Mouse (Mus musculus) G1E (cell line): ENCODE results near the gene Mas1. TPM values are rescaled to one million over a fixed set of nuclear protein-coding genes. Genes with fewer than 3 reads are reported as not detected.
A peak's percentile ranks its signal among the peaks of the same experiment; 100 is the strongest.

ENCODE experiments used
- ATAC-seq: 2 replicates; pipeline ENCODE4 v1.8.0; 2016; ENCODE audit warnings: mild to moderate bottlenecking; ENCODE audit not compliant: insufficient number of reproducible peaks, poor library complexity, low FRiP score, severe bottlenecking; ENCODE audit errors: extremely low read depth
- DNase-seq: peaks from one replicate; pipeline ENCODE4 v3.0.0; 2012; ENCODE audit warnings: low spot score
- H3K27me3 ChIP-seq: 2 replicates; pipeline ENCODE4 v1.6.1; 2012; ENCODE audit warnings: mild to moderate bottlenecking, low read length, inconsistent platforms; ENCODE audit not compliant: insufficient read depth
- H3K36me3 ChIP-seq: replicated peaks from 2 replicates; pipeline ENCODE3; 2012; ENCODE audit warnings: mild to moderate bottlenecking, inconsistent platforms
- H3K4me1 ChIP-seq: 2 replicates; pipeline ENCODE4 v1.6.1; 2012; ENCODE audit warnings: low read depth, low read length, inconsistent platforms, mixed read lengths; ENCODE audit not compliant: insufficient read depth
- H3K4me3 ChIP-seq: 2 replicates; pipeline ENCODE4 v1.5.1; 2012; ENCODE audit warnings: low read depth, mild to moderate bottlenecking, inconsistent platforms, low read length, moderate library complexity, mixed read lengths
- H3K9me3 ChIP-seq: replicated peaks from 2 replicates; pipeline ENCODE4 v1.6.1; 2012; ENCODE audit warnings: inconsistent platforms
- CTCF ChIP-seq: IDR thresholded peaks from 2 replicates; pipeline ENCODE4 v1.5.1; 2012; ENCODE audit warnings: low read depth, low read length, inconsistent platforms, mixed read lengths
- GATA1 ChIP-seq: IDR thresholded peaks from 2 replicates; pipeline ENCODE4 v1.6.1; 2012; ENCODE audit warnings: borderline replicate concordance, low read length, inconsistent platforms, mixed read lengths
- GATA2 ChIP-seq: IDR thresholded peaks from 2 replicates; pipeline ENCODE4 v1.6.1; 2012; ENCODE audit warnings: low read depth, low read length, inconsistent platforms, borderline replicate concordance
- POLR2AphosphoS5 ChIP-seq: IDR thresholded peaks from 2 replicates; pipeline ENCODE4 v1.6.1; 2012; ENCODE audit warnings: low read depth, low read length, inconsistent platforms; ENCODE audit not compliant: insufficient replicate concordance
- TAL1 ChIP-seq: conservative IDR thresholded peaks from 2 replicates; pipeline ENCODE4 v1.6.1; 2012; ENCODE audit warnings: low read depth, low read length, inconsistent platforms, mixed read lengths
- polyA plus RNA-seq: library from polyadenylated mRNA; stranded (reverse); fragments of >175 nt; gene quantifications from 2 replicates; pipeline ENCODE4 v1.2.3, GENCODE M21; 2012
- total RNA-seq, 2 experiments: library from RNA; stranded (forward) in 1 of 2; stranded (reverse) in 1 of 2; fragments of 200-1000 nt in 1 of 2; fragments of >200 nt in 1 of 2; fragmentation: Nextera tagmentation in 1 of 2; gene quantifications; 2 replicates each; pipeline ENCODE4 v1.2.3; 2014 to 2017

Gene Mas1
- total and polyA plus RNA-seq, 3 experiments: not detected

- Histone ChIP-seq H3K36me3 (peaks cover 60% of the 10 kb centered on the region), H3K4me3 (peak overlapping the region; percentile 52; the same call in 1 of the 2 replicates), H3K9me3 (peaks cover 7% of the 10 kb centered on the region), H3K27me3 (no peaks in the 10 kb centered on the region), H3K4me1 (peaks cover 74% of the 10 kb centered on the region)
- ATAC-seq (peak; percentile 68), DNase-seq (no peak)
- TF ChIP-seq POLR2AphosphoS5: no peak
- TF ChIP-seq TAL1: 0 out of 2 replicates have a peak, but pooled peaks have one; percentile 30
Measured at GRCm38 (mm10) chr17:12792422-12793206, 75.3 kb downstream of the Mas1 start.

GRCm38 (mm10) chr17:12791420-12791819 lies 76.5 kb downstream of the Mas1 start:
- peaks cover 7% of the 10 kb centered on the region for H3K9me3 ChIP-seq
- H3K4me3 ChIP-seq: no peak overlapping the region
- TF ChIP-seq GATA1 (no peak), CTCF (no peak), GATA2 (no peak), POLR2AphosphoS5 (no peak), TAL1 (no peak)
- no peaks in the 10 kb centered on the region for H3K27me3 ChIP-seq
- no peak for DNase-seq
- no peak for ATAC-seq
- H3K4me1 ChIP-seq: peaks cover 64% of the 10 kb centered on the region
- peaks cover 59% of the 10 kb centered on the region for H3K36me3 ChIP-seq

- Histone ChIP-seq H3K27me3 (no peaks in the 10 kb centered on the region), H3K9me3 (peaks cover 7% of the 10 kb centered on the region), H3K36me3 (peaks cover 61% of the 10 kb centered on the region), H3K4me1 (peaks cover 60% of the 10 kb centered on the region), H3K4me3 (no peak overlapping the region)
- DNase-seq (no peak), ATAC-seq (no peak)
- TF ChIP-seq GATA2 (no peak), POLR2AphosphoS5 (no peak), GATA1 (no peak), CTCF (no peak), TAL1 (no peak)
Measured at GRCm38 (mm10) chr17:12791079-12791406, 76.9 kb downstream of the Mas1 start.

Other genes with a start within 250 kb of the Mas1 start
- not detected in 2 replicates for gene Slc22a1, start 192.3 kb downstream of the Mas1 start, total RNA-seq (2014; fragmentation: Nextera tagmentation)
- not detected in 2 replicates for gene Slc22a1, start 192.3 kb downstream of the Mas1 start, total RNA-seq (2017)
- gene Slc22a1, start 192.3 kb downstream of the Mas1 start, polyA plus RNA-seq: 0.03 and 0.07 TPM in 2 replicates
- 69.9 and 74.3 TPM in 2 replicates for gene Igf2r, start 98.5 kb downstream of the Mas1 start, total RNA-seq (2014; fragmentation: Nextera tagmentation)
- gene Igf2r, start 98.5 kb downstream of the Mas1 start, total RNA-seq (2017): 73.1 and 75.5 TPM in 2 replicates
- gene Igf2r, start 98.5 kb downstream of the Mas1 start, polyA plus RNA-seq: 15.8 and 20.3 TPM in 2 replicates
- gene Mrgprh, start 7.9 kb upstream of the Mas1 start, total RNA-seq (2014; fragmentation: Nextera tagmentation): not detected in 2 replicates
- 0.06 and 0.11 TPM in 2 replicates for gene Mrgprh, start 7.9 kb upstream of the Mas1 start, total RNA-seq (2017)
- not detected in 2 replicates for gene Mrgprh, start 7.9 kb upstream of the Mas1 start, polyA plus RNA-seq
- gene Pnldc1, start 42.1 kb upstream of the Mas1 start, total RNA-seq (2014; fragmentation: Nextera tagmentation): 3.8 TPM in 1 of 2 replicates, not detected in the other
- gene Pnldc1, start 42.1 kb upstream of the Mas1 start, total RNA-seq (2017): 0.52 and 1.5 TPM in 2 replicates
- 0.04 TPM in 1 of 2 replicates, not detected in the other for gene Pnldc1, start 42.1 kb upstream of the Mas1 start, polyA plus RNA-seq
- 429 and 451 TPM in 2 replicates for gene Tcp1, start 47.6 kb upstream of the Mas1 start, total RNA-seq (2014; fragmentation: Nextera tagmentation)
- 889 and 1,033 TPM in 2 replicates for gene Tcp1, start 47.6 kb upstream of the Mas1 start, total RNA-seq (2017)
- gene Tcp1, start 47.6 kb upstream of the Mas1 start, polyA plus RNA-seq: 25.9 and 56.3 TPM in 2 replicates
- 114 and 118 TPM in 2 replicates for gene Mrpl18, start 48.2 kb upstream of the Mas1 start, total RNA-seq (2014; fragmentation: Nextera tagmentation)
- gene Mrpl18, start 48.2 kb upstream of the Mas1 start, total RNA-seq (2017): 227 and 231 TPM in 2 replicates
- gene Mrpl18, start 48.2 kb upstream of the Mas1 start, polyA plus RNA-seq: 52.4 and 103 TPM in 2 replicates
- gene Acat3, start 72.5 kb upstream of the Mas1 start, total RNA-seq (2014; fragmentation: Nextera tagmentation): not detected in 2 replicates
- 0.66 and 1.8 TPM in 2 replicates for gene Acat3, start 72.5 kb upstream of the Mas1 start, total RNA-seq (2017)
- 0.10 and 0.15 TPM in 2 replicates for gene Acat3, start 72.5 kb upstream of the Mas1 start, polyA plus RNA-seq
- gene Acat2, start 92.6 kb upstream of the Mas1 start, total RNA-seq (2014; fragmentation: Nextera tagmentation): 27.5 and 36.6 TPM in 2 replicates
- 91.9 and 98.6 TPM in 2 replicates for gene Acat2, start 92.6 kb upstream of the Mas1 start, total RNA-seq (2017)
- 10.3 and 14.4 TPM in 2 replicates for gene Acat2, start 92.6 kb upstream of the Mas1 start, polyA plus RNA-seq
- gene Wtap, start 126.0 kb upstream of the Mas1 start, total RNA-seq (2014; fragmentation: Nextera tagmentation): 103 and 107 TPM in 2 replicates
- 150 and 173 TPM in 2 replicates for gene Wtap, start 126.0 kb upstream of the Mas1 start, total RNA-seq (2017)
- 37.5 and 44.0 TPM in 2 replicates for gene Wtap, start 126.0 kb upstream of the Mas1 start, polyA plus RNA-seq
- 107 and 144 TPM in 2 replicates for gene Sod2, start 138.7 kb upstream of the Mas1 start, total RNA-seq (2014; fragmentation: Nextera tagmentation)
- gene Sod2, start 138.7 kb upstream of the Mas1 start, total RNA-seq (2017): 102 and 111 TPM in 2 replicates
- gene Sod2, start 138.7 kb upstream of the Mas1 start, polyA plus RNA-seq: 407 and 592 TPM in 2 replicates
- gene Gpr31b, start 184.2 kb upstream of the Mas1 start, total RNA-seq (2014; fragmentation: Nextera tagmentation): not detected in 2 replicates
- 0.17 and 0.27 TPM in 2 replicates for gene Gpr31b, start 184.2 kb upstream of the Mas1 start, total RNA-seq (2017)
- gene Gpr31b, start 184.2 kb upstream of the Mas1 start, polyA plus RNA-seq: not detected in 2 replicates
- gene Tcp10b, start 193.0 kb upstream of the Mas1 start, total RNA-seq (2014; fragmentation: Nextera tagmentation): not detected in 2 replicates
- 0.06 TPM in 1 of 2 replicates, not detected in the other for gene Tcp10b, start 193.0 kb upstream of the Mas1 start, total RNA-seq (2017)
- not detected in 2 replicates for gene Tcp10b, start 193.0 kb upstream of the Mas1 start, polyA plus RNA-seq